Mouse (Mus musculus) heart, embryonic 13.5 days (tissue): ENCODE data around the gene Rusc2. TPM values are rescaled to one million over a fixed set of nuclear protein-coding genes. Genes with fewer than 3 reads are reported as not detected.

Source experiments
- ATAC-seq: fragments of 200-750 bp; cut with Nextera tagmentation; 2 replicates; pipeline ENCODE4 v1.8.0; 2017; ENCODE audit warnings: moderate TSS enrichment; ENCODE audit not compliant: insufficient number of reproducible peaks, low FRiP score, low TSS enrichment; ENCODE audit errors: extremely low read depth
- H3K27ac ChIP-seq: fragments of 300-500 bp; sonication (generic); replicated peaks from 2 replicates; pipeline ENCODE4 v1.5.1; 2015; ENCODE audit warnings: moderate library complexity, mild to moderate bottlenecking, inconsistent platforms
- H3K27me3 ChIP-seq: fragments of 300-500 bp; sonication (generic); replicated peaks from 2 replicates; pipeline ENCODE4 v1.6.1; 2015; ENCODE audit warnings: mild to moderate bottlenecking, inconsistent platforms
- H3K36me3 ChIP-seq: fragments of 300-500 bp; sonication (generic); 2 replicates; pipeline ENCODE4 v1.6.1; 2015; ENCODE audit warnings: mild to moderate bottlenecking, inconsistent platforms
- H3K4me1 ChIP-seq: fragments of 300-500 bp; sonication (generic); 2 replicates; pipeline ENCODE4 v1.6.1; 2015; ENCODE audit warnings: inconsistent platforms
- H3K4me2 ChIP-seq: fragments of 300-500 bp; sonication (generic); 2 replicates; pipeline ENCODE4 v1.6.1; 2015; ENCODE audit warnings: inconsistent platforms, mild to moderate bottlenecking, moderate library complexity
- H3K4me3 ChIP-seq: fragments of 300-500 bp; sonication (generic); 2 replicates; pipeline ENCODE4 v1.5.1; 2015; ENCODE audit warnings: moderate library complexity, mild to moderate bottlenecking, inconsistent platforms
- H3K9ac ChIP-seq: fragments of 300-500 bp; sonication (generic); 2 replicates; pipeline ENCODE4 v1.6.1; 2015; ENCODE audit warnings: inconsistent platforms, mild to moderate bottlenecking, moderate library complexity
- H3K9me3 ChIP-seq: fragments of 300-500 bp; sonication (generic); 2 replicates; pipeline ENCODE4 v1.6.1; 2016; ENCODE audit warnings: inconsistent platforms
- WGBS: fragments of 180-500 bp; shearing (Covaris S2); methylation state at CpG from one replicate; pipeline ENCODE4 v1.1.7; 2015; ENCODE audit warnings: mixed read lengths; 5-methylcytosine and 5-hydroxymethylcytosine counted together
- polyA plus RNA-seq: library from polyadenylated mRNA; unstranded; fragments of >200 nt; fragmentation: Nextera tagmentation; extraction: Ambion mirVana; gene quantifications from 2 replicates; pipeline ENCODE4 v1.2.1, GENCODE M21; 2015

The Rusc2 gene
- polyA plus RNA-seq, 1 experiment from 2014 or later = 13.9 TPM

GRCm38 (mm10) chr4:43452315-43452714 lies 70.5 kb downstream of the Rusc2 start:
- peaks cover 15% of the 10 kb centered on the region for H3K36me3 ChIP-seq
- 37% methylated on average over 11 of the region's 11 CpGs for WGBS
- ATAC-seq = no peak
- no peak overlapping the region for H3K9ac ChIP-seq
- no peaks in the 10 kb centered on the region for H3K9me3 ChIP-seq
- H3K4me1 ChIP-seq = peaks cover 36% of the 10 kb centered on the region
- H3K27ac ChIP-seq = no peak overlapping the region
- peaks cover 59% of the 10 kb centered on the region for H3K27me3 ChIP-seq
- no peak overlapping the region for H3K4me3 ChIP-seq
- H3K4me2 ChIP-seq = 0 out of 2 replicates have a peak overlapping the region, but pooled peaks have one; percentile 1

- Histone ChIP-seq H3K4me1 (peaks cover 37% of the 10 kb centered on the region), H3K4me2 (peak overlapping the region; percentile 69), H3K9ac (peak overlapping the region; percentile 70), H3K4me3 (peak overlapping the region; percentile 42), H3K9me3 (no peaks in the 10 kb centered on the region), H3K27ac (no peak overlapping the region), H3K36me3 (peaks cover 4% of the 10 kb centered on the region), H3K27me3 (peaks cover 62% of the 10 kb centered on the region)
- ATAC-seq = no peak
- 1% methylated on average over 18 of the region's 18 CpGs for WGBS
Measured at GRCm38 (mm10) chr4:43453413-43453812, 71.6 kb downstream of the Rusc2 start.

- H3K27me3 ChIP-seq = peaks cover 62% of the 10 kb centered on the region
- no peaks in the 10 kb centered on the region for H3K36me3 ChIP-seq
- H3K4me1 ChIP-seq = peaks cover 37% of the 10 kb centered on the region
- peak within 1 kb of the TSS; percentile 69 for H3K4me2 ChIP-seq
- ATAC-seq = no peak
- no peak within 1 kb of the TSS for H3K27ac ChIP-seq
- 22% methylated on average over 20 of the region's 20 CpGs for WGBS
- peak within 1 kb of the TSS; percentile 70 for H3K9ac ChIP-seq
- H3K4me3 ChIP-seq = peak within 1 kb of the TSS; percentile 42
- no peaks in the 10 kb centered on the region for H3K9me3 ChIP-seq
Measured at GRCm38 (mm10) chr4:43454041-43454836, 72.5 kb downstream of the Rusc2 start, which contains the start of gene Cd72. TSS of gene Cd72 (minus strand) at chr4:43454628.

- Histone ChIP-seq H3K9ac (no peak overlapping the region), H3K9me3 (no peaks in the 10 kb centered on the region), H3K4me1 (peaks cover 30% of the 10 kb centered on the region), H3K27ac (no peak overlapping the region), H3K4me2 (no peak overlapping the region), H3K4me3 (no peak overlapping the region), H3K36me3 (no peaks in the 10 kb centered on the region), H3K27me3 (peaks cover 57% of the 10 kb centered on the region)
- ATAC-seq = no peak
- whole genome bisulfite sequencing = 25% methylated on average over 4 of the region's 4 CpGs
Measured at GRCm38 (mm10) chr4:43456470-43456869, 74.7 kb downstream of the Rusc2 start.

GRCm38 (mm10) chr4:43457124-43457523 lies 75.3 kb downstream of the Rusc2 start:
- no peak overlapping the region for H3K4me2 ChIP-seq
- WGBS = 14% methylated on average over 8 of the region's 8 CpGs
- no peak overlapping the region for H3K27ac ChIP-seq
- ATAC-seq = no peak
- H3K27me3 ChIP-seq = peaks cover 50% of the 10 kb centered on the region
- peaks cover 29% of the 10 kb centered on the region for H3K4me1 ChIP-seq
- no peaks in the 10 kb centered on the region for H3K9me3 ChIP-seq
- H3K9ac ChIP-seq = 0 out of 2 replicates have a peak overlapping the region, but pooled peaks have one; percentile 54
- no peak overlapping the region for H3K4me3 ChIP-seq
- no peaks in the 10 kb centered on the region for H3K36me3 ChIP-seq

GRCm38 (mm10) chr4:43463102-43463501 lies 81.3 kb downstream of the Rusc2 start:
- Histone ChIP-seq H3K9me3 (no peaks in the 10 kb centered on the region), H3K36me3 (no peaks in the 10 kb centered on the region), H3K9ac (no peak overlapping the region), H3K27ac (no peak overlapping the region), H3K4me1 (peaks cover 6% of the 10 kb centered on the region; the same call in 1 of the 2 replicates), H3K4me2 (no peak overlapping the region), H3K4me3 (no peak overlapping the region), H3K27me3 (no peaks in the 10 kb centered on the region; the same call in 1 of the 2 replicates)
- no peak for ATAC-seq
- 75% methylated on average over 5 of the region's 5 CpGs for WGBS

- no peak overlapping the region for H3K27ac ChIP-seq
- ATAC-seq = no peak
Measured at GRCm38 (mm10) chr4:43465935-43466334, 84.2 kb downstream of the Rusc2 start.

GRCm38 (mm10) chr4:43466872-43467271 lies 85.1 kb downstream of the Rusc2 start:
- Histone ChIP-seq H3K4me3 (no peak overlapping the region), H3K9me3 (no peaks in the 10 kb centered on the region), H3K4me1 (peaks cover 6% of the 10 kb centered on the region; the same call in 1 of the 2 replicates), H3K27me3 (no peaks in the 10 kb centered on the region), H3K4me2 (no peak overlapping the region), H3K36me3 (no peaks in the 10 kb centered on the region), H3K27ac (no peak overlapping the region), H3K9ac (no peak overlapping the region)
- no peak for ATAC-seq
- 88% methylated on average over 7 of the region's 7 CpGs for WGBS

More at GRCm38 (mm10) chr4:43465935-43466334, 84.2 kb downstream of the Rusc2 start:
- Histone ChIP-seq H3K9ac (no peak overlapping the region), H3K27me3 (no peaks in the 10 kb centered on the region), H3K4me2 (no peak overlapping the region), H3K36me3 (no peaks in the 10 kb centered on the region), H3K4me1 (peaks cover 6% of the 10 kb centered on the region; the same call in 1 of the 2 replicates), H3K9me3 (no peaks in the 10 kb centered on the region), H3K4me3 (no peak overlapping the region)
- WGBS = 78% methylated on average over 6 of the region's 6 CpGs

GRCm38 (mm10) chr4:43470301-43470700 lies 88.5 kb downstream of the Rusc2 start:
- H3K36me3 ChIP-seq = no peaks in the 10 kb centered on the region
- ATAC-seq = no peak
- no peak overlapping the region for H3K27ac ChIP-seq
- WGBS = 87% methylated on average over 10 of the region's 10 CpGs
- no peak overlapping the region for H3K9ac ChIP-seq
- no peak overlapping the region for H3K4me3 ChIP-seq
- H3K4me2 ChIP-seq = no peak overlapping the region
- no peaks in the 10 kb centered on the region for H3K9me3 ChIP-seq
- peaks cover 6% of the 10 kb centered on the region; the same call in 1 of the 2 replicates for H3K4me1 ChIP-seq
- H3K27me3 ChIP-seq = no peaks in the 10 kb centered on the region

- no peaks in the 10 kb centered on the region for H3K4me1 ChIP-seq
- H3K4me3 ChIP-seq = no peak overlapping the region
- no peak overlapping the region for H3K27ac ChIP-seq
- H3K36me3 ChIP-seq = no peaks in the 10 kb centered on the region
- H3K9me3 ChIP-seq = no peaks in the 10 kb centered on the region
- H3K4me2 ChIP-seq = no peak overlapping the region
- H3K27me3 ChIP-seq = no peaks in the 10 kb centered on the region
- 67% methylated on average over 1 of the region's 1 CpGs for WGBS
- no peak for ATAC-seq
- H3K9ac ChIP-seq = no peak overlapping the region
Measured at GRCm38 (mm10) chr4:43473636-43474035, 91.9 kb downstream of the Rusc2 start.

- Histone ChIP-seq H3K4me1 (peaks cover 3% of the 10 kb centered on the region; the same call in 1 of the 2 replicates), H3K4me3 (no peak overlapping the region), H3K9ac (no peak overlapping the region), H3K27me3 (no peaks in the 10 kb centered on the region), H3K36me3 (no peaks in the 10 kb centered on the region), H3K27ac (no peak overlapping the region), H3K9me3 (no peaks in the 10 kb centered on the region), H3K4me2 (no peak overlapping the region)
- ATAC-seq = no peak
- WGBS = 77% methylated on average over 6 of the region's 6 CpGs
Measured at GRCm38 (mm10) chr4:43476604-43477003, 94.8 kb downstream of the Rusc2 start.
